Mouse (Mus musculus): Measurements from ENCODE around the gene Rimbp2.

DNA sequence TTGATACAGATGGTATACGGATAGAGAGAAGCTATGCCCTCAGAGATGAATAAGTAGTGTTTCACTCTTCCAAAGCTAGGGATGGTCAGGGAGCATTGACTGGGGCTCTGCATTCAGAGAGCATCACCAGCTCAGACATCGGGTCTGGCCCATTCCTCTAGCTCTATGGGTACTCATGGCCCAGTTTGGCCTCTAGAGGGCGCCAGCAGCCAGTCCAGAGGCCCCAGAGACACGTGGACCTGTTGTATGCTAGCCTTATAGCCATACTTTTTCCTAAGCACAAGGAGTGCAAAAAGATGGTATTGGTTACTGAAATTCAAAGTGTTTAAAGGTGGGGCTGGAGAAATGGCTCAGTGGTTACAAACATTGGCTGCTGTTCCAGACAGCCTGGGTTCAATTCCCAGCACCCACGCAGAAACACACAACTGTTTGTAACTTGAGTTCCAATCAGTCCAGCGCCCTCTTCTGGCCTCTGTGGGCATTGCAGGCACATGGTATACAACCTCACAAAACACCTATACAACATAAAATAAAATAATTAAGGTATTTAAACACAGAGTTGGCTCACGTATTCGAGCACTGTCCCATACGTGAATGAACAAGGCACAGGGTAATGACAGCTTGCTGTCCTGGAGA, 144.6 kb downstream of the Rimbp2 start:
- TF ChIP-seq POLR2A (IDR thresholded peaks at IDR 0.05; ENCODE audit: control insufficient read depth in 1 of 2, insufficient read depth in 1 of 2, low read depth in 1 of 2, low read length in 2 of 2, poor library complexity in 1 of 2) (no peak), KAT2A (conservative IDR thresholded peaks at IDR 0.05; ENCODE audit: low read depth, low read length) (no peak)

Measured in MEL (cell line).